Mouse (Mus musculus) liver, embryonic 11.5 days (tissue): ENCODE measurements around the gene Wipf2. TPM values are rescaled to one million over a fixed set of nuclear protein-coding genes. Genes with fewer than 3 reads are reported as not detected.
A peak's percentile ranks its signal among the peaks of the same experiment; 100 is the strongest.
"Not testable (repeated sequence)": the region's sequence is repeated elsewhere in the genome, so short reads cannot be mapped to it uniquely, and the experiment has no call there.

Source experiments
- ATAC-seq: fragments of 200-750 bp; cut with Nextera tagmentation; replicated peaks from 2 replicates; pipeline ENCODE4 v1.8.0; 2017; ENCODE audit warnings: moderate number of reproducible peaks, mild to moderate bottlenecking, moderate TSS enrichment, moderate library complexity; ENCODE audit not compliant: low FRiP score
- DNase-seq: peaks from one replicate; pipeline ENCODE4 v3.0.0-alpha.2; 2017; ENCODE audit warnings: low spot score
- H3K27ac ChIP-seq: fragments of 300-500 bp; sonication (generic); 2 replicates; pipeline ENCODE4 v1.5.1; 2014; ENCODE audit warnings: mild to moderate bottlenecking, low read depth, low read length, control low read depth
- H3K27me3 ChIP-seq: fragments of 300-500 bp; sonication (generic); replicated peaks from 2 replicates; pipeline ENCODE4 v1.6.1; 2014; ENCODE audit warnings: low read length, mixed read lengths; ENCODE audit not compliant: control insufficient read depth, insufficient read depth
- H3K36me3 ChIP-seq: fragments of 300-500 bp; sonication (generic); 2 replicates; pipeline ENCODE4 v1.6.1; 2014; ENCODE audit warnings: mild to moderate bottlenecking, low read length, moderate library complexity, mixed read lengths; ENCODE audit not compliant: control insufficient read depth, insufficient read depth
- H3K4me1 ChIP-seq: fragments of 300-500 bp; sonication (generic); replicated peaks from 2 replicates; pipeline ENCODE4 v1.6.1; 2014; ENCODE audit warnings: low read length, mixed read lengths; ENCODE audit not compliant: control insufficient read depth, insufficient read depth
- H3K4me2 ChIP-seq: fragments of 300-500 bp; sonication (generic); 2 replicates; pipeline ENCODE4 v1.6.1; 2014; ENCODE audit warnings: mild to moderate bottlenecking, control low read depth, moderate library complexity
- H3K4me3 ChIP-seq: fragments of 300-500 bp; sonication (generic); 2 replicates; pipeline ENCODE4 v1.5.1; 2014; ENCODE audit warnings: low read depth, low read length, control low read depth
- H3K9ac ChIP-seq: fragments of 300-500 bp; sonication (generic); 2 replicates; pipeline ENCODE4 v1.6.1; 2014; ENCODE audit warnings: low read depth, low read length, control low read depth
- H3K9me3 ChIP-seq: fragments of 300-500 bp; sonication (generic); 2 replicates; pipeline ENCODE4 v1.6.1; 2016; ENCODE audit warnings: low read length, inconsistent platforms, mixed read lengths; ENCODE audit not compliant: control insufficient read depth
- WGBS: fragments of 180-500 bp; shearing (Covaris S2); extraction: QIAGEN DNeasy Blood & Tissue Kit; methylation state at CpG from one replicate; pipeline ENCODE4 v1.1.7; 2014; 5-methylcytosine and 5-hydroxymethylcytosine counted together
- polyA plus RNA-seq: library from polyadenylated mRNA; unstranded; fragments of >200 nt; fragmentation: Nextera tagmentation; extraction: Ambion mirVana; gene quantifications from 2 replicates; pipeline ENCODE4 v1.2.1, GENCODE M21; 2014

The Wipf2 gene
- polyA plus RNA-seq, 1 experiment from 2014 or later, result 4.7 TPM

DNA sequence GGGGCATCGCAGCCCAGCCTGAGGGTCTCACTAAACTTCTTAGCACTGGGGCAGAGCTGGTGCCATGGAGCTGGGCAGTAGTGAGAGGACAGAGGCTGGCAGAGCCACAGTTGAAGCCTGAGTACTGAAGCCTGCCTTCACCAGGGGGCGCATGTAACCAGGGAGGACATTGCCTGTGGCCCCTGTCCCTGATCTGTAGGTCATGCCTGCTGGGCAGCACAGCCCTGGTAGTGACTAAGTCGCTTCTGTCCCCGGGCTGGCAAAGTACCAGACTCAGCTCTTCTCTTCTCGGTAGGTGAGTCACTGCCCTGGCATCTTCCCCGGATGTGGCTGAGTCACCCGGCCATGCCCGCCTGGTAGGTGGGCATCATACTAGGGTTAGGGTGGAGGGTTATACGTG, 69.7 kb downstream of the Wipf2 start:
- H3K9me3 ChIP-seq, result no peaks in the 10 kb centered on the region
- no peak overlapping the region for H3K4me2 ChIP-seq
- no peak overlapping the region for H3K27ac ChIP-seq
- H3K36me3 ChIP-seq, result 0 out of 2 replicates have a peak, but pooled peaks cover 2% of the 10 kb centered on the region
- no peak for DNase-seq
- peaks cover 41% of the 10 kb centered on the region for H3K27me3 ChIP-seq
- ATAC-seq, result no peak
- WGBS, result 49% methylated on average over 9 of the region's 9 CpGs
- peaks cover 61% of the 10 kb centered on the region for H3K4me1 ChIP-seq
- H3K9ac ChIP-seq, result no peak overlapping the region
- no peak overlapping the region for H3K4me3 ChIP-seq

DNA sequence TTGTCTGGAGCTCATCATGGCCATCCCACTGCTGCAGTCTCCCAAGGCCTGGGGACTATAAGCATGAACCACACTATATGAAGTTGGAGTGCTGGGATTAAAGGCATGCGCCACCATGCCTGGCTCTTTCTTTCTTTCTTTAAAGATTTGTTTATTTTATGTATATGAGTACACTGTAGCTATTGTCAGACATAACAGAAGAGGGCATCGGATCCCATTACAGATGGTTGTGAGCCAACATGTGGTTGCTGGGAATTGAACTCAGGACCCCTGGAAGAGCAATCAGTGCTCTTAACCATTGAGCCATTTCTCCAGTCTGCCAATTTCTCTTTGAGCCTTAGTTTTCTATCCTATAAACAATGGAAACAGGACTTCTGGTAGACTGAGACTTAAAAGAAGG, 70.4 kb downstream of the Wipf2 start:
- H3K27me3 ChIP-seq, result peaks cover 48% of the 10 kb centered on the region
- not testable (repeated sequence) for H3K27ac ChIP-seq, H3K4me3 ChIP-seq, DNase-seq, H3K4me2 ChIP-seq, H3K9ac ChIP-seq, H3K36me3 ChIP-seq, ATAC-seq, H3K9me3 ChIP-seq
- 89% methylated on average over 2 of the region's 2 CpGs for WGBS
- peaks cover 63% of the 10 kb centered on the region for H3K4me1 ChIP-seq

DNA sequence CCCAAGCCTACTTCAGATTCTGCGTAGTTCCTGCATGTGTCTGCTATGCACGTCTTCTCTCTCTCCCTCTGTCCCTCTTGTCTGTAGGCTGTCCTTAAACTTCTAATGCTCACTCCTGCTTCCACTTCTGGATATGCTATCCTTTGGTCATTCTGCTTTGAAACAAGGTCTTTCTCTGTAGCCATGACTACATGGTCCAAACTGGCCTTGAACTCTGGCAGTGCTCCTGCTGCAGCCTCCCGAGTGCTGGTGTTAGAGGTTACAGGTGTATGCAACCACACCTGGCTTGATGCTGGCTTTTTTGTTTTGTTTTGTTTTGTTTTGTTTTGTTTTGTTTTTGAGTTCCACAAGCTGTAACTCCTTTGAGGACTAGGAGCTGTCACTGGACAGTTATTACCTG, 70.9 kb downstream of the Wipf2 start:
- Histone ChIP-seq H3K9me3 (no peaks in the 10 kb centered on the region), H3K4me1 (peaks cover 68% of the 10 kb centered on the region), H3K9ac (no peak overlapping the region), H3K4me2 (no peak overlapping the region), H3K36me3 (0 out of 2 replicates have a peak, but pooled peaks cover 2% of the 10 kb centered on the region), H3K27ac (no peak overlapping the region), H3K4me3 (no peak overlapping the region), H3K27me3 (peaks cover 53% of the 10 kb centered on the region)
- ATAC-seq (no peak), DNase-seq (no peak)
- WGBS, result 80% methylated on average over 3 of the region's 3 CpGs

DNA sequence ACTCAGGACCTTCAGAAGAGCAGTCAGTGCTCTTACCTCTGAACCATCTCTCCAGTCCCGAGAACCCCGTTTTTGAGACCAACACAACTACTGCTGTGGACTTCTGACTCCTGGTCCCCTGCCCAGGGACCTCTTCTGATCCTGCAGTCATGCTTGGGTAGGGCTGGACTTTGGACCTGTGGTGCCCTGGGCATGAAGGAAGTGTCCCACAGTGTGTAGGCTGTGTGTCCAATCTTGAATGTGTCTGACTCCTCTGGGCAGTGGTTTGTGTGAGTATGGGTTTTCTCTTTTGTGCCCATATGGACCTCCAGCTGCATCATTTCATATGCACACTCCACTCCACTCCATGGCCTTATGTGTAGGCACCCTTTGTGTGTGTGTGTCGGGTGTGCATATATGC, 71.7 kb downstream of the Wipf2 start:
- DNase-seq (no peak), ATAC-seq (no peak)
- Histone ChIP-seq H3K27me3 (peaks cover 59% of the 10 kb centered on the region), H3K9ac (no peak overlapping the region), H3K36me3 (0 out of 2 replicates have a peak, but pooled peaks cover 2% of the 10 kb centered on the region), H3K27ac (no peak overlapping the region), H3K4me2 (no peak overlapping the region), H3K9me3 (no peaks in the 10 kb centered on the region), H3K4me3 (no peak overlapping the region), H3K4me1 (peaks cover 70% of the 10 kb centered on the region)
- WGBS, result 87% methylated on average over 3 of the region's 3 CpGs

DNA sequence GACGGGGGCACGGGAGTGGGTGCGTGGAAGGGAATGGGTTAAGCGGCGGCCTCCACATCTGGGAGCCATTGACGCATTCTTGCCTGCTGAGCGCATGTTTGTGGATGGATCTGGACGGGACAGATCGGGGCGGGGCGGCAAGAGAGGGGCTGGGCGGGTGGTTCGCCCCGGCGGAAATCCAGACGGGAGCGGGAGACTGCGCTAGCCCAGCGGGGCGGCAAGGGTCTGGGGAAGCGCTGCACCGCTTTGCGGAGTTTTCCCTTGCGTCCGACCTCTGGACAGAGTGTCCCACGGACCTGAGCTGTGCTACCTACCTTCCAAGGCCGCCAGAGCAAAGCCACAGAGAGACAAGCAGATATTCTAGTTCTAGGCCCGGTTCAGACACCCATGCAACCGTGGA, 72.7 kb downstream of the Wipf2 start:
- DNase-seq (no peak), ATAC-seq (no peak)
- H3K9ac ChIP-seq, result peak overlapping the region; percentile 74
- peak overlapping the region; percentile 72 for H3K4me3 ChIP-seq
- WGBS, result 2% methylated on average over 29 of the region's 29 CpGs
- 0 out of 2 replicates have a peak, but pooled peaks cover 2% of the 10 kb centered on the region for H3K36me3 ChIP-seq
- no peaks in the 10 kb centered on the region for H3K9me3 ChIP-seq
- H3K4me2 ChIP-seq, result peak overlapping the region; percentile 97
- peaks cover 71% of the 10 kb centered on the region for H3K4me1 ChIP-seq
- H3K27ac ChIP-seq, result peak overlapping the region; percentile 52
- H3K27me3 ChIP-seq, result peaks cover 55% of the 10 kb centered on the region

GRCm38 (mm10) chr11:98936606-98937409, 73.4 kb downstream of the Wipf2 start:
- peak overlapping the region; percentile 72 for H3K4me3 ChIP-seq
- H3K9me3 ChIP-seq, result no peaks in the 10 kb centered on the region
- peaks cover 71% of the 10 kb centered on the region for H3K4me1 ChIP-seq
- ATAC-seq, result peak; percentile 8; the same call in 1 of the 2 replicates
- 0 out of 2 replicates have a peak, but pooled peaks cover 2% of the 10 kb centered on the region for H3K36me3 ChIP-seq
- peak overlapping the region; percentile 74 for H3K9ac ChIP-seq
- 1% methylated on average over 23 of the region's 23 CpGs for WGBS
- DNase-seq, result no peak
- H3K27ac ChIP-seq, result peak overlapping the region; percentile 52
- peak overlapping the region; percentile 97 for H3K4me2 ChIP-seq
- H3K27me3 ChIP-seq, result peaks cover 52% of the 10 kb centered on the region

DNA sequence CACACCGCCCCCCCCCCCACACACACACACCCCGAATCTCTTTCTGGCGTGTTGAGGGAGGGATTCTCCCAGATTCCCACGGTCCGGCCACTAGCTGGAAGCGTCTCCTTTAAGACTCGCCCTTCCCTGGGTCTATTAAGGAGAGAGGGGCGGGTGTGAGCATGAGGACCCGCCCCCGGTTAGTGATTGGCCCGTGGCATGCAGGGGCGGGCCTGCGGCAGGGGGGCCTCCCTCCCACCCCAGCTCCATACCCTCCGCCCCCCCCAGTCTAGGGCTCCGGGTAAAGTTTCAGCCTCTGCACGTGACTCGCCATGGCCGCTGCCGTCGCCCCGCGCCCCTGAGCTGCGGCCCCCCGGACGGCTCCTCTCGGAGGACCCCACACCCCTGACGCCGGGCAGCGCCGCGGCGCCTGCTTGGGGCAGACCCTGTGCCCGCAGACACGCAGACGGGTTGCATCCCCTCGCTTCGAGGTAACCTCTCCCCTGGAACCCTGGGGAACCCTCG, 74.0 kb downstream of the Wipf2 start:
- DNase-seq (peak; percentile 84), ATAC-seq (peak; percentile 92)
- H3K9ac ChIP-seq, result peak overlapping the region; percentile 74
- peaks cover 70% of the 10 kb centered on the region for H3K4me1 ChIP-seq
- peak overlapping the region; percentile 97 for H3K4me2 ChIP-seq
- H3K36me3 ChIP-seq, result 0 out of 2 replicates have a peak, but pooled peaks cover 2% of the 10 kb centered on the region
- H3K9me3 ChIP-seq, result no peaks in the 10 kb centered on the region
- H3K27me3 ChIP-seq, result peaks cover 52% of the 10 kb centered on the region
- H3K4me3 ChIP-seq, result peak overlapping the region; percentile 72
- H3K27ac ChIP-seq, result peak overlapping the region; percentile 54
- WGBS, result under 1% methylated on average over 38 of the region's 38 CpGs

GRCm38 (mm10) chr11:98937914-98938694, 74.7 kb downstream of the Wipf2 start:
- Histone ChIP-seq H3K27ac (peak overlapping the region; percentile 54), H3K4me2 (peak overlapping the region; percentile 97), H3K4me3 (peak overlapping the region; percentile 72), H3K9me3 (no peaks in the 10 kb centered on the region), H3K27me3 (peaks cover 46% of the 10 kb centered on the region), H3K4me1 (peaks cover 70% of the 10 kb centered on the region), H3K36me3 (0 out of 2 replicates have a peak, but pooled peaks cover 2% of the 10 kb centered on the region), H3K9ac (peak overlapping the region; percentile 74)
- ATAC-seq (0 out of 2 replicates have a peak, but pooled peaks have one; percentile 2), DNase-seq (no peak)
- WGBS, result 2% methylated on average over 39 of the region's 39 CpGs
